ENCODE assay signal across 21 mouse cellular contexts in the genomic region with DNA sequence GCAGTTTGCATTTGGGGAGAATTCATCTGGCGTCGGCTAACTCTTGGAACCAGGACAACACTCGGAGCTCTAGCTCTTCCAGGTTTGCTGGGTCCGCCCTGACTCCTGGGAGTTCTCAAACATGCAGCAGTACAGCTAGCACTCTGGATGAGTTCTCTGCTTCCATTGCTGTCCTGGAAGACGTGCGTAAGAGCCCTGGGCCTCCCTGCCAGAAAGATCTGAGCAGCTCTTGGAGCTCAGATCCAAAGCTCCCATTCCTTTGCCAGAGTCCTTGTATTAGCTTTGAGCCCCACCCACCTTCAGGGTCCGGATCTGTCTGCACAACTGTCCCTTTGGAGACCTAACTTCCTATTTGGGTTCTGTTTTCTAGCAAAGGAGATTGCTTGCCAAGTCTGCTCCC. TPM values are rescaled to one million over a fixed set of nuclear protein-coding genes. Genes with fewer than 3 reads are reported as not detected.
A peak's percentile ranks its signal among the peaks of the same experiment; 100 is the strongest.
DNase-seq lines count a peak whose midpoint lies in the region; ATAC-seq and TF ChIP-seq lines count a peak whose summit lies in the region.
"Had no signal": no experiment of that assay in that cellular context is flagged by ENCODE, and none has a peak within 500 bp of the region (broad histone marks: within the 10 kb centered on the region; RNA-seq: fewer than 3 reads in every experiment).

No protein-coding gene starts in this region.

- H3K4me3 ChIP-seq in heart, embryonic 11.5 days (ENCODE audit: low read depth, low read length), result no peak overlapping the region
- H3K4me3 ChIP-seq in gastrocnemius, adult 2 months, result no peak overlapping the region
- no peak overlapping the region for H3K4me3 ChIP-seq in heart, postnatal 0 days (ENCODE audit: low read depth, low read length)
- H3K4me3 ChIP-seq in stomach, embryonic 15.5 days (replicated peaks), result no peak overlapping the region
- H3K4me3 ChIP-seq in midbrain, embryonic 10.5 days, result no peak overlapping the region
- H3K4me3 ChIP-seq in forebrain, embryonic 16.5 days (replicated peaks; ENCODE audit: low read length), result no peak overlapping the region
- H3K4me3 ChIP-seq: liver, embryonic 15.5 days; neural tube, embryonic 12.5 days had no signal

- no peak for ATAC-seq in heart, embryonic 11.5 days (replicated peaks; ENCODE audit: insufficient number of reproducible peaks, low FRiP score, low TSS enrichment)
- peak; percentile 41 for ATAC-seq in heart, postnatal 0 days (ENCODE audit: insufficient read depth, low read depth)
- ATAC-seq in stomach, embryonic 15.5 days (ENCODE audit: insufficient read depth, low FRiP score, low read depth), result peak; percentile 70
- no peak for ATAC-seq in forebrain, embryonic 16.5 days
- ATAC-seq: activated CD4-positive, CD25-positive, alpha-beta regulatory T cell, adult 4 months had no signal

- peaks cover 5% of the 10 kb centered on the region for H3K4me1 ChIP-seq in heart, embryonic 11.5 days (ENCODE audit: control insufficient read depth, insufficient read depth, low read length)
- no peaks in the 10 kb centered on the region for H3K4me1 ChIP-seq in heart, postnatal 0 days (ENCODE audit: control insufficient read depth, insufficient read depth)
- H3K4me1 ChIP-seq in stomach, embryonic 15.5 days, result no peaks in the 10 kb centered on the region
- no peaks in the 10 kb centered on the region for H3K4me1 ChIP-seq in midbrain, embryonic 10.5 days
- no peaks in the 10 kb centered on the region for H3K4me1 ChIP-seq in forebrain, embryonic 16.5 days (replicated peaks; ENCODE audit: control insufficient read depth, insufficient read depth, low read length)
- H3K4me1 ChIP-seq: liver, embryonic 15.5 days; neural tube, embryonic 12.5 days had no signal

- TF ChIP-seq EP300 in heart, postnatal 0 days (IDR thresholded peaks at IDR 0.05; ENCODE audit: low read depth), result no peak

- no peak overlapping the region for H3K9ac ChIP-seq in heart, embryonic 11.5 days (ENCODE audit: low read depth, low read length)
- H3K9ac ChIP-seq in heart, postnatal 0 days (replicated peaks; ENCODE audit: low read depth, low read length), result no peak overlapping the region
- H3K9ac ChIP-seq in stomach, embryonic 15.5 days, result no peak overlapping the region
- no peak overlapping the region for H3K9ac ChIP-seq in forebrain, embryonic 16.5 days (replicated peaks; ENCODE audit: low read depth, low read length)
- H3K9ac ChIP-seq: liver, embryonic 15.5 days; neural tube, embryonic 12.5 days had no signal

- H3K27me3 ChIP-seq in heart, embryonic 11.5 days (ENCODE audit: control insufficient read depth, insufficient read depth, low read length), result no peaks in the 10 kb centered on the region
- no peaks in the 10 kb centered on the region for H3K27me3 ChIP-seq in heart, postnatal 0 days (ENCODE audit: control insufficient read depth, insufficient read depth, low read length)
- no peaks in the 10 kb centered on the region for H3K27me3 ChIP-seq in stomach, embryonic 15.5 days (replicated peaks)
- no peaks in the 10 kb centered on the region for H3K27me3 ChIP-seq in midbrain, embryonic 10.5 days (ENCODE audit: low read depth, poor library complexity, severe bottlenecking)
- no peaks in the 10 kb centered on the region for H3K27me3 ChIP-seq in forebrain, embryonic 16.5 days (replicated peaks; ENCODE audit: control insufficient read depth, insufficient read depth, low read length)
- H3K27me3 ChIP-seq: liver, embryonic 15.5 days; neural tube, embryonic 12.5 days had no signal

- no peaks in the 10 kb centered on the region for H3K9me3 ChIP-seq in heart, embryonic 11.5 days (replicated peaks; ENCODE audit: control insufficient read depth, low read length)
- H3K9me3 ChIP-seq in heart, postnatal 0 days (replicated peaks; ENCODE audit: control insufficient read depth, low read length), result no peaks in the 10 kb centered on the region
- H3K9me3 ChIP-seq in stomach, embryonic 15.5 days, result no peaks in the 10 kb centered on the region
- H3K9me3 ChIP-seq in midbrain, embryonic 10.5 days (replicated peaks), result no peaks in the 10 kb centered on the region
- H3K9me3 ChIP-seq in forebrain, embryonic 16.5 days (ENCODE audit: control insufficient read depth, low read length), result no peaks in the 10 kb centered on the region
- H3K9me3 ChIP-seq: liver, embryonic 15.5 days; neural tube, embryonic 12.5 days had no signal

- intact Hi-C loops in gastrocnemius, adult 2 months (cut with DNase I), result no loop called here

- peak; percentile 73 to 83 for DNase-seq in heart, adult 18-20 months
- peak; percentile 83 for DNase-seq in gastrocnemius, adult 2 months
- peak; percentile 35 for DNase-seq in heart, postnatal 0 days (ENCODE audit: low spot score)
- DNase-seq in midbrain, embryonic 10.5 days (ENCODE audit: low spot score), result no peak
- DNase-seq in frontal cortex, postnatal 36 days (ENCODE audit: low spot score in 2 of 2), result no peak
- DNase-seq: cerebellum, adult 8-10 months; kidney, adult 8-10 months; lung, postnatal 4 days; midbrain, embryonic 14.5 days; thymus, adult 2 months had no signal

- no peak overlapping the region for H3K4me2 ChIP-seq in heart, embryonic 11.5 days
- H3K4me2 ChIP-seq in heart, postnatal 0 days (ENCODE audit: low read depth, low read length), result no peak overlapping the region
- no peak overlapping the region for H3K4me2 ChIP-seq in stomach, embryonic 15.5 days
- H3K4me2 ChIP-seq in forebrain, embryonic 16.5 days (ENCODE audit: low read length), result no peak overlapping the region
- H3K4me2 ChIP-seq: liver, embryonic 15.5 days; neural tube, embryonic 12.5 days had no signal

- WGBS in heart, embryonic 11.5 days (ENCODE audit: insufficient replicate concordance), result 73% methylated on average over 7 of the region's 7 CpGs
- 63% methylated on average over 7 of the region's 7 CpGs for WGBS in heart, postnatal 0 days
- 66% methylated on average over 7 of the region's 7 CpGs for WGBS in stomach, embryonic 15.5 days
- 85% methylated on average over 7 of the region's 7 CpGs for WGBS in midbrain, embryonic 10.5 days
- 91% methylated on average over 7 of the region's 7 CpGs for WGBS in forebrain, embryonic 16.5 days

- no peak for TF ChIP-seq CTCF in gastrocnemius, adult 2 months (IDR thresholded peaks at IDR 0.05)
- no peak for TF ChIP-seq CTCF in heart, postnatal 0 days (IDR thresholded peaks at IDR 0.05; ENCODE audit: low read depth)

- no peak overlapping the region for H3K27ac ChIP-seq in heart, embryonic 11.5 days (ENCODE audit: low read depth, low read length)
- peak overlapping the region; percentile 48; the same call in 1 of the 2 replicates for H3K27ac ChIP-seq in gastrocnemius, adult 2 months
- H3K27ac ChIP-seq in heart, postnatal 0 days (ENCODE audit: low read depth), result 0 out of 2 replicates have a peak overlapping the region, but pooled peaks have one; percentile 15
- 0 out of 2 replicates have a peak overlapping the region, but pooled peaks have one; percentile 50 for H3K27ac ChIP-seq in stomach, embryonic 15.5 days
- no peak overlapping the region for H3K27ac ChIP-seq in midbrain, embryonic 10.5 days (replicated peaks)
- H3K27ac ChIP-seq in forebrain, embryonic 16.5 days (ENCODE audit: low read length), result no peak overlapping the region
- H3K27ac ChIP-seq: liver, embryonic 15.5 days; neural tube, embryonic 12.5 days had no signal

- no peaks in the 10 kb centered on the region for H3K36me3 ChIP-seq in heart, embryonic 11.5 days (ENCODE audit: control insufficient read depth, insufficient read depth, low read length)
- no peaks in the 10 kb centered on the region for H3K36me3 ChIP-seq in heart, postnatal 0 days (replicated peaks; ENCODE audit: control insufficient read depth, insufficient read depth, low read length)
- no peaks in the 10 kb centered on the region for H3K36me3 ChIP-seq in stomach, embryonic 15.5 days
- no peaks in the 10 kb centered on the region for H3K36me3 ChIP-seq in midbrain, embryonic 10.5 days
- no peaks in the 10 kb centered on the region for H3K36me3 ChIP-seq in forebrain, embryonic 16.5 days (ENCODE audit: control insufficient read depth, insufficient read depth)
- H3K36me3 ChIP-seq: liver, embryonic 15.5 days; neural tube, embryonic 12.5 days had no signal

RNA-seq across cellular contexts. Expression of gene Spink2, which starts 29.8 kb away (rescaled TPM):
- total RNA-seq in heart, adult 18-20 months (2021), result not detected
- polyA plus RNA-seq in heart, embryonic 11.5 days (2014; fragmentation: Nextera tagmentation; extraction: Ambion mirVana), result 7.3 and 9.1 TPM in 2 replicates
- total RNA-seq in gastrocnemius, adult 2 months (2021), result not detected
- 22.6 TPM in 1 of 2 replicates, not detected in the other for total RNA-seq in heart, postnatal 0 days (2014; rRNA removed; ENCODE audit: low replicate concordance)
- 1.5 and 2.1 TPM in 2 replicates for polyA plus RNA-seq in heart, postnatal 0 days (2015; fragmentation: Nextera tagmentation; extraction: Ambion mirVana)
- polyA plus RNA-seq in stomach, embryonic 15.5 days (2015; fragmentation: Nextera tagmentation; extraction: Ambion mirVana), result 1.6 and 1.9 TPM in 2 replicates
- 0.53 and 0.86 TPM in 2 replicates for polyA plus RNA-seq in midbrain, embryonic 10.5 days (2016; fragmentation: Nextera tagmentation; extraction: Ambion mirVana)
- polyA plus RNA-seq in forebrain, embryonic 16.5 days (2015; fragmentation: Nextera tagmentation; extraction: Ambion mirVana), result 0.35 and 0.61 TPM in 2 replicates
- total RNA-seq: hematopoietic stem cell, adult 5-6 weeks; layer of hippocampus, adult 18-20 months; left cerebral cortex, postnatal 14 days; MEL had no signal
- polyA plus RNA-seq: C2C12; midbrain, embryonic 14.5 days had no signal

Comparison
In these comparisons a context has a peak if more than half of its experiments do, and no peak if none do; other contexts are left out.
1. ATAC-seq: peak in heart, postnatal 0 days (single experiment) and stomach, embryonic 15.5 days (single experiment); none in heart, embryonic 11.5 days (single experiment) and forebrain, embryonic 16.5 days (single experiment).
2. H3K27ac ChIP-seq: peak in gastrocnemius, adult 2 months (single experiment), heart, postnatal 0 days (single experiment) and stomach, embryonic 15.5 days (single experiment); none in heart, embryonic 11.5 days (single experiment), midbrain, embryonic 10.5 days (single experiment) and forebrain, embryonic 16.5 days (single experiment).
3. DNase-seq: peak in heart, adult 18-20 months (2 of 2), gastrocnemius, adult 2 months (single experiment) and heart, postnatal 0 days (single experiment); none in midbrain, embryonic 10.5 days (single experiment) and frontal cortex, postnatal 36 days (0 of 2).